Mouse (Mus musculus): ENCODE data around the gene Ccdc88c.
A peak's percentile ranks its signal among the peaks of the same experiment; 100 is the strongest.

Ccdc88c gene

GRCm38 (mm10) chr12:101028954-101029731 is at the start of gene Ccdc88c:
Gene Ccdc88c (minus strand): TSS chr12:101029056.
- peak; percentile 97 for DNase-seq (ENCODE audit: low read depth, low spot score)

GRCm38 (mm10) chr12:101077955-101078354 is 49.1 kb upstream of the Ccdc88c start:
- DNase-seq (ENCODE audit: low read depth, low spot score) = no peak

- DNase-seq (ENCODE audit: low read depth, low spot score) = peak; percentile 13
These were observed 46.6 kb upstream of the Ccdc88c start for GRCm38 (mm10) chr12:101075433-101075832.

- DNase-seq (ENCODE audit: low read depth, low spot score) = peak; percentile 32
These were observed 46.1 kb upstream of the Ccdc88c start for GRCm38 (mm10) chr12:101074821-101075429.

- DNase-seq (ENCODE audit: low read depth, low spot score) = no peak
These were observed 41.0 kb upstream of the Ccdc88c start for GRCm38 (mm10) chr12:101069813-101070212.

GRCm38 (mm10) chr12:101066329-101066728 is 37.5 kb upstream of the Ccdc88c start:
- no peak for DNase-seq (ENCODE audit: low read depth, low spot score)

GRCm38 (mm10) chr12:101039956-101040355 is 11.1 kb upstream of the Ccdc88c start:
- DNase-seq (ENCODE audit: low read depth, low spot score) = no peak

- DNase-seq (ENCODE audit: low read depth, low spot score) = no peak
These were observed 456 bp downstream of the Ccdc88c start for GRCm38 (mm10) chr12:101028247-101028953.

- peak; percentile 80 for DNase-seq (ENCODE audit: low read depth, low spot score)
These were observed 1.2 kb downstream of the Ccdc88c start for GRCm38 (mm10) chr12:101027451-101028246.

GRCm38 (mm10) chr12:101026946-101027345 is 1.9 kb downstream of the Ccdc88c start:
- DNase-seq (ENCODE audit: low read depth, low spot score) = peak; percentile 11

GRCm38 (mm10) chr12:101026518-101026917 is 2.3 kb downstream of the Ccdc88c start:
- DNase-seq (ENCODE audit: low read depth, low spot score) = peak; percentile 68

GRCm38 (mm10) chr12:101026025-101026424 is 2.8 kb downstream of the Ccdc88c start:
- no peak for DNase-seq (ENCODE audit: low read depth, low spot score)

GRCm38 (mm10) chr12:101025379-101025778 is 3.5 kb downstream of the Ccdc88c start:
- peak; percentile 47 for DNase-seq (ENCODE audit: low read depth, low spot score)

GRCm38 (mm10) chr12:101024824-101025223 is 4.0 kb downstream of the Ccdc88c start:
- DNase-seq (ENCODE audit: low read depth, low spot score) = no peak

GRCm38 (mm10) chr12:101023143-101023542 is 5.7 kb downstream of the Ccdc88c start:
- no peak for DNase-seq (ENCODE audit: low read depth, low spot score)

- no peak for DNase-seq (ENCODE audit: low read depth, low spot score)
These were observed 6.5 kb downstream of the Ccdc88c start for GRCm38 (mm10) chr12:101022353-101022752.

- no peak for DNase-seq (ENCODE audit: low read depth, low spot score)
These were observed 7.2 kb downstream of the Ccdc88c start for GRCm38 (mm10) chr12:101021484-101022226.

- peak; percentile 18 for DNase-seq (ENCODE audit: low read depth, low spot score)
These were observed 8.4 kb downstream of the Ccdc88c start for GRCm38 (mm10) chr12:101020210-101021015.

GRCm38 (mm10) chr12:101019443-101019842 is 9.4 kb downstream of the Ccdc88c start:
- no peak for DNase-seq (ENCODE audit: low read depth, low spot score)

GRCm38 (mm10) chr12:101019031-101019430 is 9.8 kb downstream of the Ccdc88c start:
- DNase-seq (ENCODE audit: low read depth, low spot score) = no peak
